Mouse (Mus musculus) T-helper 1 cell (primary cell): Measurements from ENCODE around the gene Hormad2.

ENCODE experiments used
- in situ Hi-C: fragments of 300-600 bp; cut with MboI, MseI; formaldehyde crosslinking; loops from one replicate; pipeline ENCODE4 v1.15.1; 2025; ENCODE audit warnings: high pct_unique_total_duplicates

Hormad2 gene

GRCm38 (mm10) chr11:4446195-4446868, 5.4 kb upstream of the Hormad2 start:
- in situ Hi-C loops, result no loop called here

- in situ Hi-C loops, result no loop called here
These were observed 1.4 kb upstream of the Hormad2 start for GRCm38 (mm10) chr11:4442280-4442679.

- in situ Hi-C loops, result no loop called here
These were observed 2.7 kb downstream of the Hormad2 start for GRCm38 (mm10) chr11:4438211-4438610.

GRCm38 (mm10) chr11:4437318-4437717, 3.6 kb downstream of the Hormad2 start:
- in situ Hi-C loops, result no loop called here

- in situ Hi-C loops, result no loop called here
These were observed 4.3 kb downstream of the Hormad2 start for GRCm38 (mm10) chr11:4436631-4437030.

- in situ Hi-C loops, result no loop called here
These were observed 6.4 kb downstream of the Hormad2 start for GRCm38 (mm10) chr11:4434461-4434860.

- in situ Hi-C loops, result no loop called here
These were observed 17.1 kb downstream of the Hormad2 start for GRCm38 (mm10) chr11:4423818-4424217.

GRCm38 (mm10) chr11:4422494-4423425, 18.1 kb downstream of the Hormad2 start:
- in situ Hi-C loops, result no loop called here

- in situ Hi-C loops, result no loop called here
These were observed 18.9 kb downstream of the Hormad2 start for GRCm38 (mm10) chr11:4421933-4422488.

GRCm38 (mm10) chr11:4417986-4418385, 22.9 kb downstream of the Hormad2 start:
- in situ Hi-C loops, result loop anchor here (5.0 kb wide), 1 partner anchor 161 kb away; the partner anchor contains the start of gene Lif

- in situ Hi-C loops, result no loop called here
These were observed 28.6 kb downstream of the Hormad2 start for GRCm38 (mm10) chr11:4412294-4412693.

- in situ Hi-C loops, result no loop called here
These were observed 36.6 kb downstream of the Hormad2 start for GRCm38 (mm10) chr11:4404277-4404676.

- in situ Hi-C loops, result no loop called here
These were observed 37.5 kb downstream of the Hormad2 start for GRCm38 (mm10) chr11:4403381-4403780.

GRCm38 (mm10) chr11:4401251-4401650, 39.7 kb downstream of the Hormad2 start:
- in situ Hi-C loops, result no loop called here

- in situ Hi-C loops, result loop anchor here (5.0 kb wide), 1 partner anchor 73 kb away; no protein-coding TSS in a partner anchor
These were observed 46.7 kb downstream of the Hormad2 start for GRCm38 (mm10) chr11:4394226-4394625.

GRCm38 (mm10) chr11:4388018-4388417, 52.9 kb downstream of the Hormad2 start:
- in situ Hi-C loops, result no loop called here

GRCm38 (mm10) chr11:4382321-4382720, 58.6 kb downstream of the Hormad2 start:
- in situ Hi-C loops, result no loop called here

- in situ Hi-C loops, result no loop called here
These were observed 61.0 kb downstream of the Hormad2 start for GRCm38 (mm10) chr11:4379857-4380256.

- in situ Hi-C loops, result no loop called here
These were observed 74.5 kb downstream of the Hormad2 start for GRCm38 (mm10) chr11:4366389-4366788.

- in situ Hi-C loops, result no loop called here
These were observed 85.5 kb downstream of the Hormad2 start for GRCm38 (mm10) chr11:4355430-4355829.

- in situ Hi-C loops, result no loop called here
These were observed 88.3 kb downstream of the Hormad2 start for GRCm38 (mm10) chr11:4352637-4353036.

GRCm38 (mm10) chr11:4343926-4344325, 97.0 kb downstream of the Hormad2 start:
- in situ Hi-C loops, result no loop called here
